Mouse (Mus musculus): ENCODE measurements around the gene Btbd35f14.
"Not testable (repeated sequence)": the region's sequence is repeated elsewhere in the genome, so short reads cannot be mapped to it uniquely, and the experiment has no call there.

The Btbd35f14 gene

GRCm38 (mm10) chrX:33702249-33702648 is at the start of gene Btbd35f14:
Btbd35f14 (minus strand) TSS chrX:33702349.
- DNase-seq = not testable (repeated sequence)

GRCm38 (mm10) chrX:33656872-33657271 is 45.3 kb downstream of the Btbd35f14 start, which contains the start of gene Btbd35f13:
Btbd35f13 (plus strand) TSS chrX:33657172.
- DNase-seq = not testable (repeated sequence)
